Mouse (Mus musculus): ENCODE measurements around the gene Hmga1. TPM values are rescaled to one million over a fixed set of nuclear protein-coding genes. Genes with fewer than 3 reads are reported as not detected.

Gene Hmga1
- polyA plus RNA-seq, 1 experiment from 2014 or later = 541 TPM

DNA sequence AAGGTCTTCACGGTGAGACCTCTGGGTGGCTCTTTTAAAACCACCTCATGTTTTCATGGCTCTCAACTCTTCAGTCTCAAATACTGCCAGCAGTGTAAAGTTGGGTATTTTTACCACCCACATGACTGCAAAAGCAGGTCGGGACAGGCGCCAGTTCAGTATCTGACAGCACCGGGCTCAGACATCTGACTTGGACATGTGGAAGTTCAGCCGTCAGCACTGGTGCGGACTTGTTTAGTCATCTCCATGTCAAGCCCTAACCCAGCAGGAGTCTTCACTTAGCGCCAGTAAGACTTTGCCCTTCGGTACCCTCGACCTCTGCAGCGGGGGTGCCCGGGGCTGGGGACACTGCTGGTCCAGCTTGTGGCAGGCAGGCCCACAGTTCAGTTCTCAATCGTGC lies 31.0 kb downstream of the Hmga1 start:
- no peak overlapping the region for H3K27ac ChIP-seq
- no peaks in the 10 kb centered on the region for H3K27me3 ChIP-seq (ENCODE audit: insufficient read depth, poor library complexity, severe bottlenecking)
- no peak overlapping the region for H3K4me3 ChIP-seq
- H3K36me3 ChIP-seq = peaks cover 99% of the 10 kb centered on the region
- 71% methylated on average over 12 of the region's 12 CpGs for WGBS
- no peak for DNase-seq (ENCODE audit: low spot score)
- H3K4me1 ChIP-seq (replicated peaks) = peaks cover 24% of the 10 kb centered on the region; the same call in 1 of the 2 replicates
- no peaks in the 10 kb centered on the region for H3K9me3 ChIP-seq

DNA sequence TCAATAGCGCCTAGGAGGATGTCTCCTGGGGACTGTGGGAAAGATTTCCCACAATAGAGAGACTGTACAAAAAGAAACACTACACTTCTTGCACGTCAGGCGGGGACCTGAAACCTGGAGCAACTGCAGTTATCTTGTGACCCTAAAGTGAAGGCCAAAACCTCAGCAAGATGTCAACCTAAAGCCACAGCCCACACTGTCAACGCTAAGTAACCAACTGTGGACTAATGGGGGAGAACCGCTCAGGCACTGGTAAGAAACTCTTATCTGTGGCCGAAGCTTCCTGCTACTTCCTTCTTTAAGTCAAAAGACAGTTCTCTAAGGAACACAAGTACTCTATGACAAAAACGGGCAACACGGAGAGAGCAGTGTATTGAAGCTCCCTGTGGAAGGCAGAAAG lies 31.9 kb downstream of the Hmga1 start:
- Histone ChIP-seq H3K36me3 (peaks cover 99% of the 10 kb centered on the region), H3K27ac (no peak overlapping the region), H3K27me3 (ENCODE audit: insufficient read depth, poor library complexity, severe bottlenecking) (no peaks in the 10 kb centered on the region), H3K4me1 (replicated peaks) (peaks cover 21% of the 10 kb centered on the region; the same call in 1 of the 2 replicates), H3K4me3 (no peak overlapping the region), H3K9me3 (no peaks in the 10 kb centered on the region)
- 80% methylated on average over 8 of the region's 8 CpGs for WGBS
- no peak for DNase-seq (ENCODE audit: low spot score)

DNA sequence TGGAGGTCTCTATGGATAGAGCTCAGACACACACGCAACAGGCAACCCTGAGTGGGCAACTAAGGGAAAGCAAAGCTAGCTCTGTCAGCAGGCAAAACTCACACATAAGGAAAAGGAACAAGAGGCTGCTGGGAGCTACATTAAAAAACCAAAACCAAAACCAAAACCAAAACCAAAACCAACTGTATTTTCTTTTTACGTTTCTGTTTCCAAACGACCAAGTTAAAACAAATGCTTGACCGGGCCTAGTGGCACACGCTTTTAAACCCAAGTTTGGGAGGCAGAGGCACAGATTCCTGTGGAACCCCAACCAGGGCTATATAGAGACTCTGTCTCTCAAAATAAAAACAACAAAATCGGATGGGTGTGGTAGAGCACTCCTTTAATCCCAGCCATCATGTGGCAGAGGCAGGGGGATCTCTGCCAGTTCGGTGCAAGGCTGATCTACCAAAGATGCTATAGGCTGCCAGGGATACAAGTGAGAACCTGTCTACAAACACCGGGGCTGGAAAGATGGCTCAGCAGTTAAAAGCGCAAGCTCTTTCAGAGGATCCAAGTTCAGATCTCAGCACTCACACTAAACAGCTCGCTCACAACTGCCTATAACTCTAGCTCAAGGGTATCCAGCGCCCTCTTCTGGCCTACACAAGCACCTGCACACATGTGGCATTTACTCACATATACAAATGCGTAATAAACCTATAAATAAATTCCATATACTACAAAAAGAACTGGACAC lies 35.7 kb downstream of the Hmga1 start:
- H3K4me3 ChIP-seq = no peak overlapping the region
- H3K27me3 ChIP-seq (ENCODE audit: insufficient read depth, poor library complexity, severe bottlenecking) = no peaks in the 10 kb centered on the region
- peaks cover 26% of the 10 kb centered on the region; the same call in 1 of the 2 replicates for H3K4me1 ChIP-seq (replicated peaks)
- no peaks in the 10 kb centered on the region for H3K9me3 ChIP-seq
- no peak overlapping the region for H3K27ac ChIP-seq
- DNase-seq (ENCODE audit: low spot score) = no peak
- H3K36me3 ChIP-seq = peaks cover 97% of the 10 kb centered on the region
- 92% methylated on average over 12 of the region's 12 CpGs for WGBS

DNA sequence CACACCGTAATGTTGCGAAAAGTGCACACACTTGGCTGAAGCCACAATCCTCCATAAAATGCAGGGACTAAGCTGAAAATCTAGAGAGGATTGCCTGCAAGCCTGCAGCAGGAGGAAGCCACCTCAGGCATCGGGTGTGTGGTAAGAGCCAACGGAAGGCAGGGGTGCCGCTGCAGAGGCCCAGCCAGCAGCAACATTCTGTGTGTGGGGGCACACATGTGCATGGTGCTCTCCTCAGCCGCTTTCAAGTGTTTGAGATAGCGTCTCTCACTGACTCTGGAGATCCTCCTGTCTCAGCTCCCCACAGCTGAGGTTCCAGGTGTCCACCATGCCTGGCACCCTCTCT lies 36.2 kb downstream of the Hmga1 start:
- Histone ChIP-seq H3K36me3 (peaks cover 95% of the 10 kb centered on the region), H3K27ac (no peak overlapping the region), H3K27me3 (ENCODE audit: insufficient read depth, poor library complexity, severe bottlenecking) (no peaks in the 10 kb centered on the region), H3K9me3 (no peaks in the 10 kb centered on the region), H3K4me1 (replicated peaks) (peaks cover 21% of the 10 kb centered on the region; the same call in 1 of the 2 replicates), H3K4me3 (no peak overlapping the region)
- over 99% methylated on average over 7 of the region's 7 CpGs for WGBS
- DNase-seq (ENCODE audit: low spot score) = no peak

DNA sequence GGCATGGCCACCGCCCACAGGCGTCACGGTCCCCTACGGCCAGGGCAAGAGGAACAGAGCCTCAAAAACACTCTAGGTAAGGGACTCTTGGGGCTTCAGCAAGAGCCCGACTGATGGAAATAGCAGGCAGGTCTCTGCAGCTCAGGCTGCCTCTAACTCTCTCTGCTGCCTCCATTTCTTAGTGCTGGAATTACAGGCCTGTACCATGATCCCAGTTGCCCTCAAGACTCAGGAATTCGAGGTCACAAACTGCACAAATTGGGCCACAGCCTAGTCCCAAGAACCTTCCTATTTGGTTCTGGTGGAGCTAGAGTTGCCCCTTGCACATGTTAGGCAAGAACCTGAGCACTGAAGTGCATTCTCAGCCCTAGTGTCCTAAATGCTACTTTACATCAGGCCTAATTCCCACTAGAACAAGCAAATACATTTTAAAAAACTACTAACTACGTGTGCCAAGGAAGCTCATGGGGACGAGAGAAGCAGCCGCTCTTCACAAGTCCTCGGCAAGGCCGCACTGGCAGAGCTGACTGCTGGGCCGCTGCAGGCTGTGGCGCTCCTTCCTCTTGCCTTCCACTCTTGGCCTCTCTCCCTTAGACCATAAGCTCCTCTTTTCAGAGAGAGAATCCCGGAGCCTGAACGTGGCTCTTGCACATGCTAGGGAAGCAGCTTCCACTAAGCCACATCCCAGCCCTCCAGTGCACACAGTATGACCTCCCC lies 39.5 kb downstream of the Hmga1 start:
- Histone ChIP-seq H3K4me1 (replicated peaks) (peaks cover 10% of the 10 kb centered on the region), H3K36me3 (peaks cover 63% of the 10 kb centered on the region), H3K9me3 (no peaks in the 10 kb centered on the region), H3K27me3 (ENCODE audit: insufficient read depth, poor library complexity, severe bottlenecking) (no peaks in the 10 kb centered on the region), H3K27ac (no peak overlapping the region), H3K4me3 (no peak overlapping the region)
- DNase-seq (ENCODE audit: low spot score) = no peak
- WGBS = 90% methylated on average over 15 of the region's 15 CpGs

DNA sequence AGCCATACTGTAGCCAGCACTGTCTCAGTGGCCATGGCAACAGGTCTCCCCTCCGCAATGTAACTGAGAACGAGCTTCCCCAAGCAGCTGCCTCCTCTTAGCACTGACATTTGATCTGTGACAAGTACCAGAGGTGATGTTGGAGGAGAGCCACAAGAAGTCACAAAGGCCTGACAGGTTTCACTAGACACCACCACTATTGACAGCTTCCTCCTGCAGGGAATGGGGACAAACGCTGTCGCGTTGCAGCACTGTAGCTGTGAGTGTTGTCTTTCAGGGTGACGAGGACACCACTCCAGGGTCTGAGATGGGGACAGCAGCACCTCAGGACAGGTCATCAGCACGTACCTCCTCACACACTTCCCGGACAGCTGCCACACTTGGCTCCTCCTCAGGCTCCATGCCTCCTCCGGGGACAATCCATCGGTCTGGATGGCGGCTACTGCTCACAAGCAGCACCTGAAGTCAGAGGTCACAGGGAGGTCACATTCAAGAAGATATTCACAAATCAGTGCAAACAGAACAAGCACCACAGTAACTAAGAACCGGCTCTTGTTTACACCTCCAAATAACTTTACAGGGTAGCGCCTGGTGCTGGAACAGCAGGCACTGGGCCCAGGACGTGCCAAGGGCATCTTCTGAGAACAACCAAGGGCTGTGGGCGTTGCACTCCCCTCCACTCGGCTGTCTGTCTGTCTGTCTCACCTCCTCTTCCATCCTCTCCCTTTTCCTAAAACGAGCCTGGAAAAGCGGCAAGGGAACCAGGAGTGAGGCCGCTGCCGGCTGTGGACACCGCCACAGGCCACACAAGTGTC lies 40.3 kb downstream of the Hmga1 start:
- Histone ChIP-seq H3K9me3 (no peaks in the 10 kb centered on the region), H3K4me3 (no peak overlapping the region), H3K4me1 (replicated peaks) (peaks cover 18% of the 10 kb centered on the region), H3K36me3 (peaks cover 55% of the 10 kb centered on the region), H3K27ac (no peak overlapping the region), H3K27me3 (ENCODE audit: insufficient read depth, poor library complexity, severe bottlenecking) (no peaks in the 10 kb centered on the region)
- no peak for DNase-seq (ENCODE audit: low spot score)
- 88% methylated on average over 21 of the region's 21 CpGs for WGBS

DNA sequence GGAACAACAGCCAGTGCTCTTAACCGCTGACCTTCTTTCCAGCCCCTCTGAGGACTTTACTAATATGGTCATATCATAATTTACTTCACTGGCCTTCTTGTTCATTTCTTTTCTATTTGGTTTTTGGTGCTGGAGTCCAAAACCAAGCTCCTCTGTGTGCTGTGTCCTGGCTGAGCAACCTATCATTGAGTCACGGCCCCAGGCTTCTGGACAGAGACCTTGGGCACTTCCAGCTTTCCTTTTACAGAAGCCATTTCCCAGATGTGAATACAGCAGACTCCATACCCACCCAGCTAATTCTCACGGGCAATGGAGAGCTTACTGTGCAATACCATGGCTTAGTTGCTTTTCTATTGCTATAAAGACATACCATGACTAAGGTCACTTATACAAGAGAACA lies 44.0 kb downstream of the Hmga1 start:
- no peaks in the 10 kb centered on the region for H3K27me3 ChIP-seq (ENCODE audit: insufficient read depth, poor library complexity, severe bottlenecking)
- H3K4me1 ChIP-seq (replicated peaks) = peaks cover 40% of the 10 kb centered on the region
- DNase-seq (ENCODE audit: low spot score) = no peak
- 90% methylated on average over 3 of the region's 3 CpGs for WGBS
- H3K27ac ChIP-seq = no peak overlapping the region
- H3K9me3 ChIP-seq = no peaks in the 10 kb centered on the region
- H3K4me3 ChIP-seq = no peak overlapping the region
- H3K36me3 ChIP-seq = peaks cover 32% of the 10 kb centered on the region

DNA sequence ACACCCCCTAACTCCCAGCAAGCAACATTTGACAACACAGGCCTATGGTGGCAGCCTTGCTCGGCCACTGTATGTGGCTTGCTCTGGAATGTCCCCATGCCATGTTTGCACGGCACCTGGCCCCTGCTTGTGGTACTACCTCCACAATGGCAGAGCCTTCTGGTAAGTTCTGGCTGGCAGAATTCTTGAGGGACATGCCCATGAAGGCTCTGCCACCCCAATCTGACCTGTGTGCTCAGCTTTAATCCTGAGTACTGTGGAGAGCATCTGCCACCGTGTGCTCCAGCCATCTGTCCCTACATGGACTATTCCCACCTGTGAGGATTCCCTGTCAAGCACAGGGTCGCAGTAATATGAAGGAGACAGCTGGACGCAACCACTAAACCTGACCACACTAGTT lies 44.6 kb downstream of the Hmga1 start:
- 79% methylated on average over 5 of the region's 5 CpGs for WGBS
- peaks cover 28% of the 10 kb centered on the region for H3K36me3 ChIP-seq
- H3K27ac ChIP-seq = no peak overlapping the region
- no peaks in the 10 kb centered on the region for H3K9me3 ChIP-seq
- no peak overlapping the region for H3K4me3 ChIP-seq
- peaks cover 40% of the 10 kb centered on the region for H3K4me1 ChIP-seq (replicated peaks)
- no peaks in the 10 kb centered on the region for H3K27me3 ChIP-seq (ENCODE audit: insufficient read depth, poor library complexity, severe bottlenecking)
- DNase-seq (ENCODE audit: low spot score) = no peak

DNA sequence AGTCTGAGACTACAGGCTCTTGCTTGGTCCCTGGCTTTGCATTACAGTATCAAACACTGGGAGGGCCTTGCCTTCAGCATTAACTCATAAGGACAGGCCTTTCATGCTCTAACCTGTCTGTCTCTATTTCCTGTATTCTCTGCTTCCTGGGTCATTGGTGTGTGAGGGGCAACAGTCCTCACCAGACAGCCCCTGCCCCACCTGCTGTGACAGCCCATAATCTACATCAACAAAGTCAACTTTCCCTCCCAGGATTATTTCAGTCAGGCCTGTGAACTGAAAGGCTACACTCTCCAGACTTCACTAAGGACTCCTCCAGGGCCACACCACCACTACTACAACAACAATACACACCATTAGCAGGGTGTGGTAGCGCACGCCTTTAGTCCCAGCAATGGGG lies 46.7 kb downstream of the Hmga1 start:
- no peak for DNase-seq (ENCODE audit: low spot score)
- Histone ChIP-seq H3K4me3 (no peak overlapping the region), H3K4me1 (replicated peaks) (peaks cover 38% of the 10 kb centered on the region), H3K27ac (no peak overlapping the region), H3K27me3 (ENCODE audit: insufficient read depth, poor library complexity, severe bottlenecking) (no peaks in the 10 kb centered on the region), H3K36me3 (peaks cover 25% of the 10 kb centered on the region), H3K9me3 (no peaks in the 10 kb centered on the region)
- 88% methylated on average over 2 of the region's 2 CpGs for WGBS

DNA sequence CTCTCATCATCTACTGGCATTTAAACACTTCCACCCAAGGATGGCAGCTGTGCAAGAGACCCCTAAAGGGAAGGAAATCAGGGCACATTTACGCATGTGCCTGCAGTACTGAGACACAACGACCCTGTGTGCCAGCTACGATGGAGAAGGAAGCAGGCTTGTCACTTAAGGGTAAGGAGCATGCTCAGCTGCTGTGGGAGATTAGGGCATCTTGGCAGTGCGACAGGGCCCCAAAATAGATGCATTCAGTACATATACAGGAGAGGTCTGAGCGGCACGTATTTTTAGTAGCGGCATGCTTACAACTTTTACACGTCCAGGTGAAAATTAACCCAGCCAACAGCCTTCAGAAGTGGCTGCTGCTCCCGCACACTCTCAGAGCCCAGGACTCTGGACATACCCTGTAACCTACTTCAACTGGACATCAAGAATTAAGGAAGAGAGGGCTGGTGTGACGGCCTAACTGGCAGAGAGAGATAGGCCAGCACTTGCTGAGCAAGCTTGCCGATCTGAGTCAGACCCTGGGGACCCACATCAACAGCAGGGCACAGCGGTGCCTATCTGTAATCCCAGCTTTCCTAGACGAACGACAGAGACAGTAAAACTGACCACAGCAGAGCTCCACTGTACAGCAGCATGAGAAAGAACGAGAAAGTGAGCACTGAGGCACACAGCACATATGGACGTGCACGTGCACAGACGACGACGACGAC lies 47.4 kb downstream of the Hmga1 start:
- Histone ChIP-seq H3K36me3 (peaks cover 29% of the 10 kb centered on the region), H3K27ac (no peak overlapping the region), H3K4me3 (no peak overlapping the region), H3K27me3 (ENCODE audit: insufficient read depth, poor library complexity, severe bottlenecking) (no peaks in the 10 kb centered on the region), H3K4me1 (replicated peaks) (peaks cover 38% of the 10 kb centered on the region), H3K9me3 (no peaks in the 10 kb centered on the region)
- 89% methylated on average over 21 of the region's 21 CpGs for WGBS
- no peak for DNase-seq (ENCODE audit: low spot score)

DNA sequence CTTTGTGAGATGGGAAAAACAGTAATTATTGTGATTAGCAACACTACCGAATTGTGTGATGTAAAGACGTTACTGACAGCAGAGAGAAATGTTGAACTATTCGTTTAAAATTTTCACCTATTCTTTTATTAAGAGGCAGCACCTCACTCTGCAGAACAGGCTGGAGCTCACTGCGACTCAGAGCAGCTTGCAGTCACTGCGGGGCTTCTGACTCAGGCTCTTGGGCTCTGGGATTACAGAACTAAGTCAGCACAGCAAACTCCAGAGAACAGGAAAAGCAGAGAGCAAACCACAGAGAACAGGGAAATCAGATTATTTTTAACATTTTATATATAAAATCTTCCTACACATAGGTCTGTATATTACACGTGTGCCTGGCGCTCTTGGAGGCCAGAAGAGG lies 53.3 kb downstream of the Hmga1 start:
- 95% methylated on average over 7 of the region's 7 CpGs for WGBS
- H3K4me1 ChIP-seq (replicated peaks) = peaks cover 31% of the 10 kb centered on the region
- H3K27me3 ChIP-seq (ENCODE audit: insufficient read depth, poor library complexity, severe bottlenecking) = no peaks in the 10 kb centered on the region
- no peak for DNase-seq (ENCODE audit: low spot score)
- H3K36me3 ChIP-seq = peaks cover 40% of the 10 kb centered on the region
- no peak overlapping the region for H3K4me3 ChIP-seq
- no peaks in the 10 kb centered on the region for H3K9me3 ChIP-seq
- no peak overlapping the region for H3K27ac ChIP-seq

DNA sequence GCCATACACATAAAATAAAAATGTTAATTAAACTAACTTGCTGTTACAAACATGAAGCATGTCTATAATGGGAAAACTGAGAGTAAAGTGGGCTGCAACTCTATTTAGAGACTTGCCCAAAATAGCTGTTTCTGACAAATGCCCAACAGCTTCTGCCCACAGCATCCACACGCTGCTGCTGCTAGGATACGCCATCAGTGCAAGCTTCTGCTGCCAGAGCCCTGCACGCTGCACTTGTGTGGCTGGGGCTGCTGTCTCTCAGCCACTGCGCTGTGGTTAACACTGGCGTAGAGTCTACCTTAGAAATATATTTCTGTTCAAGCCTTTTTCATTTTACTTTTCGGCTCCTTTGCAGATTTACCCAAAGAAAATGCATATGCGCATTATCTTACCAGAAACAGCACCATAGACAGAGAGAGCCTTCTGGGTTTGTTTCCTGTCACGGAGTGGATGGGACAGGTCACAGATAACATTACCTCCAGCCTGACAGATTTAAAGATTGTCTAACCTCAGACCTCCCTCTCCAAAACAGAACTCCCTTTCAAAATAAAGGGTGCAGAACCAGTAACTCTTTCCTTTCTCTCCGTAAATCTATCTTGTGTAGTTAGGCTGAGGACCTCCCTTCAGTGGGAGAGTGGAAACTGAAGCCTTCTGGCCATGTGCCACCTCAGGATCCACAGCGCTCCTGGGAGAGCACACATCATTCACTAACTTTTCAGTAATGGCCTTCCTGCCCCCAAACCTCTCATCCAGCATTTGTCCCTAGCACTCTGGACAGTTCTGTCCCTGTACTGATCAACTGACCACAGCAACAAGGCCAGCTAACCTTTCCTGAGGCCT lies 54.6 kb downstream of the Hmga1 start:
- DNase-seq (ENCODE audit: low spot score) = no peak
- WGBS = 89% methylated on average over 10 of the region's 10 CpGs
- peaks cover 41% of the 10 kb centered on the region for H3K36me3 ChIP-seq
- no peaks in the 10 kb centered on the region for H3K27me3 ChIP-seq (ENCODE audit: insufficient read depth, poor library complexity, severe bottlenecking)
- peaks cover 34% of the 10 kb centered on the region for H3K4me1 ChIP-seq (replicated peaks)
- no peak overlapping the region for H3K27ac ChIP-seq
- H3K9me3 ChIP-seq = no peaks in the 10 kb centered on the region
- no peak overlapping the region for H3K4me3 ChIP-seq
